Mouse (Mus musculus) 416B (cell line): ENCODE data around the gene Adcy4.

ENCODE experiments used
- DNase-seq: peaks from one replicate; pipeline ENCODE4 v3.0.0; 2011; ENCODE audit warnings: low read depth

Gene Adcy4

DNA sequence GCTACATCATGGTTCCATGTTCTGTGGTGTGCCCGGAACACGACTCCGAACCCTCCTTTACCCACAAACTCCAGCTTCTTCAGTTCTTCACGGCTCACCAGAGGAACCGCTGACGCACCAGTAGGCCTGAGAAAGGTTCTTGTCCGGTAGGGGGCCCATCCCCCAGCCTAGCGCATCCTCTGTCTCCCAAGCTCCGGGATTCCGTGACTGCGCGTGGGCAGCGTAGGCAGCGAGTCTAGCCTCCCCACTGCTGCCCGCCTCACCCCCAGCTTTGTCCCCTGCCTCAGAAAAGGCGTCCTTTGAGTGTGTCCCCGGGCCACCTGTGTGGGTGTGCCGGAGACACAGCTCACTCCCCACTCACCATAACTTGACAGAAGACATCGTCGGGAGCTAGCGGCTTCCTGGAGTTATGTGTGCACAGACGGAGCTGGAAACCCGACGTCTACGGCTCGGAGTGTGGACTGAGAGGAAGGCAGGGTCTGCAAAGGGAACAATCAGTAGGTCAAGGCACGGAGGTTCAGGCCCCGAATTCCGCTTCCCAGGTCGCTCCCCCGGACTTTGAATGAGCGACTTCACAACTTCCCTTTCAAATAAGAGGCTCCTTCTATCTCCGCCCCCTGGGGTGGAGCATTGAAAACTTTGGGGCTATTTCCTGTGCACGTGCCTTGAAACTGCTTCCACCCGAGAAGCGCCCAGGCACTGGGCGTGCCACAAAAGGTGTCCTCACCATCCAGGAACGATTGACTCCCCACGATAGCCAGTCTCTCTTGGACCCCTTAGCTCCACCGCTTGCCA lies 4.6 kb upstream of the Adcy4 start, which contains the start of gene Ripk3:
Gene Ripk3 (minus strand): TSS at position 610 of the 795 bp plus-strand sequence.
- peak; percentile 92 for DNase-seq

DNA sequence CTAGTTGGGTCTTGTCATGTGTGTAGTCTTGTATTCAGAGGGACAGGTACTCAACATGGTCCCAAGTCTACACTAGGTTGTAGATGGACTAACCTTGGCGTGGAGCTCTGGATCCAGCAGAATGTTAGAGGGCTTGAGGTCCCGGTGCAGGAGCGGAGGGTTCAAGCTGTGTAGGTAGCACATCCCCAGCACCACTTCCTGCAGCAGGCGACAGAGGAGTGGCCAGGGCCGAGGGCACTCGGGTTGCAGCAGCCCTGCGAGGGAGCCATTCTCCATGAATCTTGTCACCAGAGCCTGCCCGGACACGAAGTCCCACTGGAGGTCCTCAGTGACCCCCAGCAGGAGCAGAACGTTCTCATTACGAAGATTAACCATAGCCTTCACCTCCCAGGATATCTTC lies 3.8 kb upstream of the Adcy4 start:
- no peak for DNase-seq

DNA sequence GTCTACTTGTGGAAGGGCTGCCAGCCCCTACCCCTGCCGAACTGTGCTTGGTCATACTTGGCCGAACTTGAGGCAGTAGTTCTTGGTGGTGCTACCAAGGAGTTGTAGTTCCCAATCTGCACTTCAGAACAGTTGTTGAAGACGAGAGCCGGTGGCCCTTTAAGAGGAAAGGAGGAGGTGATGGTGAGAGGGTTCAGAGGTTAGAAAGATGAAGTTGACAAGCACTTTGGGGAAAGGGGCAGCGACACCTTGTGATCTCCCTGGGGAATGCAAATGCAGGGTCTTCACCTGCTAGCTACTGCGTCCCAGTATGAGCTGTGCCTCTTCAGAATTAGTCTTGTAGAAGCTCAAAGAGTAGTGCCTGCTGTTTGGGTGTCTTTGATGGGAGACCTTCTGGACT lies 1.3 kb upstream of the Adcy4 start:
- no peak for DNase-seq

DNA sequence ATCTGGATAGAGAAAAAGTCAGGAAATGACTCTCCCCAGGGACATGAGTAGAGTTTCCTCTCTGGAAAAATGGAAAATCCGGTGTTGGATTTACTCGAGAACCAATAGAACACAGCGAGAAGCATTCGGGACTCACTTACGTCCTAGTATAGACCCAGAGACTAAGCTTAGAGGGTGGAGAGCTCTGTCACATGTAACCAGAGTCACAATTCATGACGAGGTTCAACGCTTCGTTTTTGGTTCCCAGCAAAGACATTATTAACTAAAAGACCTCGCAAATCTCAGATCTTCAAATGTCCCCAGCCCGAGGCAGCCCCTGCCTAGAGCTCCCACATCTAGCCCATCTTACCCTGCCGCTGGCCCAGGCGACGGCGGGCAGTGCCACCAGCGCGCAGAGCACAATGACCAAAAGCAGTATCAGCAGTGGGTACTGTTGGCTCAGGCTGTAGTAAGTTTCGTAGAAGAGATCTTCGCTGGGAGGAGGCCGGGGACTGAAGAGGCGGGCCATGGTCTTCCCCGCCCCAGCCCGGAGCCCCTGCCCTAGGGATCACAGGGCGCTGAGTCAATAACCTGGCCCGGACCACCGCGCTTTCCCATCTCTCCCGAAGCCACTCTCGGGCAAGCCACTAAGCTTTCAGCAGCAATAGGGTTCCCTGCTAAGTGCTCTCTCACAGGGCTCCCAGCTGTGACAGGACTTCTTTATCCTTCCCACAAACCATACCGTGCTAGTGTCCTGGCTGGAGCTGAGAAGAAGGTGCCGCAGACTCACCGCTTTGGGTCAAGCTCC lies 531 bp downstream of the Adcy4 start:
- DNase-seq = no peak

DNA sequence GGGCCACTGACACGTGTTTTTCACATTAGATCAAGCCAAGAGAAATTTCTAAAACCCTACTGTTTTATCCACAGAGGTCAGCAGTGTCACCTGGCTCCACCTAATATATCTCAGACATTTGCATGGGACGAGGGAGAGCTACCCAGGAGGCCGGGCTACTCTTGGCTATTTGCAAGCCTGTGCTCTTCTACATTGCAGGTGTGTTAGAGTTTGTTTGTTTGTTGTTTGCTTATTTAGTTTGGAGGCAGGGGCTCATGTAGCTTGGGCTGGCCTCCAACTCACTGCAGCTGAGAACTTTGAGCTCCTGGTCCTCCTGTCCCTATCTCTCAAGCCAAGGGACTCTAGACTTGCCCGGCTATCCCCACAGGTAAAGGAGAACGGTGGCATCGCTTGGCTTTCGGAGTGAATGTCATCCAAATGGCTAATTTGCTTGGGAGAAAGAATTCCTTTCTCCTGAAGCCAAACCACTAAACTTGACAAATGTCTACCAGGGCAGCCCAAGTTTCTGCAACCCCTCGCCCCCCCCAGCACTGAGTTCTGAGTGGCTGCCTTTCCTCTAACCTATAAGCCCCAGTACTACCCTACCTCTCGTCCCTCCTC lies 1.4 kb downstream of the Adcy4 start:
- no peak for DNase-seq

DNA sequence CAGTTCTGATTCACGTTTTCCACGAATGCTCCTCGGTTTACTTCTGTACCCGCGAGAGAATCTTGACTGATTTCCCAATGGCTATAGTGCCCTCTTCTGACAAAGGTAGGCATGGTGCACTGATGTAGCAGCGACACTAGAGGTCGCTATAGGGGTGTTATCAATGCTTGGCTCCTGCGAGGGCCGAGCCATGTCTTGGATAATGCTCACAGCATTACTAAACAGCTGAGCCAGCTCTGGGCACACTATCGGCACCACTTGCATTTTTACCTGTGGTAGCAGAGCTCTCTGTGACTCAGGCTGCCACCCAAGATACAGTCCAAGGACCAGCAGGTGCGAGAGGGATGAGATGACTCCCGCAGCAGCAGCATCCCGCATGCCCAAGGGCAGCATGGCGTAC lies 2.6 kb downstream of the Adcy4 start:
- peak; percentile 92 for DNase-seq

DNA sequence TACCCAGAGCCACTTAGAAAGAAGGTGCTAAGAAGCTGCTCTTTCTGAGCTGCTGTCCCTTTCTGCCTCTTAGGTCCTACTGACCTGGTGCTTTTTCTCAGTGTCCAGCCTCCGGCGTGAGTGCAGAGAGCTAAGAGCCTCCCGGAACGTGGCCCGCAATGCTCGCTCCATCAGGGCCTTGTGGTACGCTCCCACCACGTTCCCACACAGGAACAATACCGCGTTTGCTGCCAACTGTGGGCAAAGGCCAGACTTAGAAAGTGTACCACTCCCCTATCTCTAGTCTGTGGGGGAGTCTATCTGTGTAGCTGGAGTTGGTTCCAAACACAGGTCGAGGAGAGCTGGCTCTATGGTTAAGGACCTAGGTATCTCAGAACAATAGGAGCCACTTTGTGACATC lies 3.2 kb downstream of the Adcy4 start:
- no peak for DNase-seq

DNA sequence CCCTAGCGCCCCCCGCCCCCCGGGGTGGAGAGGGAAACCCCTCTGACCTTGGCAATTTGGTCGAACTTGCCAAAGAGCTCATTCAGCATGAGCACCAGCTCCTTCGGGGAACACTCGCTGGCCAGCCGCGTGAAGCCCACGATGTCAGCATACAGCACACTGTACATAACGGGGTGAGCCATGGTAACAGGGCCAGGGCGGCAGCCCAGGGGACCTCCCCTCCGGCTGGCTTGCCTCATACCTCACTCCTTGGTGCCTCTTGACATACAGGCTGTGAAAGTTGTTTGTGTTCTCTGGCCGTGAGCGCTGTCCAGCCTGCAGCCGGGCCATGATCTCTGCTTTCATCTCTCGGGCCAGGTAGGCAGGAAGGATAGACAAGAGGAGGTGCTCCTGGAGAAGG lies 4.2 kb downstream of the Adcy4 start:
- no peak for DNase-seq

DNA sequence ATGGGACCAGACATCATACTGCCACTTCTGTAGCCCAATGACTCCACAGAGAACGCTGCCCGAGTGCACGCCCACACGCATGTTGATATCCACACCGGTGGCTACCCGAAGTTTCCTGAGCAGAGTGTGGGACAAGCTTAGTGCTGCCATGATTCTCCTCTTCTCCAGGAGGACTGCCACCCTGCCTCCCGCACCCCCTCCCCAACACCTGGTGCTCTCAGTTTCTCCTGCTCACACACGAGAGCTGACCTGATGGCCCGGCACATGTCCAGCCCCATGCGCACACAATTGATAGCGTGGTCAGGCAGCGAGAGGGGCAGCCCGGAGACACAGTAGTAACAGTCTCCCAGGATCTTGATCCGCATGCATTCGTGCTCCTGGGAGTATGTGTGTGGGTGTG lies 5.2 kb downstream of the Adcy4 start:
- no peak for DNase-seq

DNA sequence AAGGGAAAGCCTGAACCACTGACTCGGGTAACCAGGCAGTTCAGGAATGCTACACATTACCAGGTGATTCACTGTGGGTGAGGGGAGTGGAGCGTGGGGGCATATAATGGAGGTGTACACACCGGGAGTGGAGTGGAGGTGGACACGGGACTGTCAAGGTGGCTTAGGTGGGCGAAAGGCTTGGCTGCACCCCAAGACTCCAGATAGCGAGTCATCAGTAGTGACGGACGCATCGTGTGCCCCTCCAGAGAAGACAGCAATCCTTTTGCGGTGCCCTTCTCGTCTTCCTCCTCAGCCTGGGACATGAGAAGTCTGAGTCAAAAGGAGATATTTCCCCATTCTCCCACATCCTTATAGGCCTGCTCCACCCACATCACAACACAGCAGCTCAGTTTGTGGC lies 6.1 kb downstream of the Adcy4 start:
- DNase-seq = peak; percentile 21

DNA sequence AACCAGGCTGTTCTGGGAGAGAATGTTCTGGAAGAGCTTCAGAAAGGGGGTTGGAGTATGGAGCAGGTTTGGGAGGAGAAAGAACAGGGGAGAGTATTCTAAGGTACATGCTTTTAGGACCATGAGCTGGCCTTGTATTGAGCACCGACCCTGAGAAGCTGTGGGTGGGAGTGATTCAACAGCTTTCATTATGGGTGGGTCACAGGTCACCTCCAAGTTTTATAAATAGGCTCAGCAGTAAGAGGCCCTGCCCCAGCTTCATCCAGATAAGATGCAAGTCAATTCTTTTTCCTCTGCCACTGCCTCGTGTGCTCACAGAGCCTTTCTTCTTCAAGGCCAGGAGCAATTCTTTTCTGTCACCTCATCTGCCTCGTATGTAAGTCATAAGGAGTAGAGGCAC lies 6.7 kb downstream of the Adcy4 start:
- DNase-seq = no peak

DNA sequence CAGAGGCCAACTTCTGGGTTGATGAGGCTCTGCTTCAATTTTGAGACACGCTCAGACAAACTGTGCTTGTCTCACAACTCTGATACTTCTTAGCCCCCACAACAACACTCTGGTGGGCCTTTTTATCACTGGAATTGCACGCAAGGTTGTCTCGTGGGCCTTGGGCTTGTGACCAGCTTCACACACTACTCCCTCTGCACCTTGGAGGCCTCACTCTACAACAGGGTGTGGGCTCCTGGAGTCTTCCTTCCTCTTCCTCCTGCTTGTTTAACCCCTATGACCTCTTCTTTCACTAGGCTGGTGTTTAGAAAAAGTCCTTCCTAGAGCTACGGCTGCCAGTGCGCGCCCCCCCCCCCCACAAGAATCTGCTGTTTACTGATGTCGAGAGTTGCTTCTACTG lies 7.2 kb downstream of the Adcy4 start:
- DNase-seq = no peak

DNA sequence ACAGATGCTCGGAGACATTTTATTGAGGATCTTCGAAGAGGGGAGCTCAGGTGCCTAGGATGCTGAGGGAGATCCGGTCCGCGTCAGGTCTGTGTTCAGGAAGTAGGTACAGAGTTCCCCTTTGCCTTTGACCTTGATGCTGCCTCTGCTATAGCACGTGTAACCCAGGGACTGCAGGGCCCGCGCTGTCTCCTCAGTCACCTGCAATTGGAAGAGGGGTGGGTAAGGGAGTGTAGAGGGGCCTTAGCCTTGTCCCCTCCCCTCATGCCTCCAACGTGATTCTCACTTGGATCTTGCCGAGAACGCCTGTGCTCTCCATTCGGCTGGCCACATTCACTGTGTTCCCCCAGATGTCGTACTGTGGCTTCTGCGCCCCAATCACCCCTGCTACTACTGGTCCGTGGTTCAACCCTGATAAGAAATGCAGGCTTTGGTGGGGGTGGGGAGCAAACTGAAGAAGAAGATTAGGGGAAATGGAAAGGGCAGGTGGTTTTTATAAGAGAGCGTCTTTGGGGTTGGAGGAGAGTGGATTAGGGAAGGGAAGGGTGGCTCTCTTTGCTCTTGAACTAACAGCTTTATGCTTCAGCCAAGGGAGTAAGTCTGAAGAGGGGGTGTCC lies 14.7 kb downstream of the Adcy4 start:
- no peak for DNase-seq

DNA sequence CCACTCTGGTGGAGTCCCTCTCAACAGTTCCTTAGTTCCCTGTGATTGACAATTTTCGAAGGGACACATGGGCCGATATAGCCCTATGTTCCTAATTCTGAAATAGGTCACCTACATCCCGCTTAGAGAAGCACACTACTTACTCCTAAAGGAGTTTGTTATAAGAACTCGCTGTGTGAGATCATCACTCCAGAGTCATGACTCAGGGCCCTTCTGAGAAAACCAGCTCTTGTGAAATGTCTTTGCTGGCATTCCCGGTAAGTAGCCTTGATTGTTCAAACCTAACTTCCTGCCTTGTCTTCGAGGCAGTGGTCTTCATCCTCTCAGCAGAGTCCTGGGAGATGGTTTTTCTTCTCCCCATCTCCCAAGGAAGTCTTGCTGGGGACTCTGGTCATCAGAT lies 15.3 kb downstream of the Adcy4 start:
- DNase-seq = peak; percentile 42

DNA sequence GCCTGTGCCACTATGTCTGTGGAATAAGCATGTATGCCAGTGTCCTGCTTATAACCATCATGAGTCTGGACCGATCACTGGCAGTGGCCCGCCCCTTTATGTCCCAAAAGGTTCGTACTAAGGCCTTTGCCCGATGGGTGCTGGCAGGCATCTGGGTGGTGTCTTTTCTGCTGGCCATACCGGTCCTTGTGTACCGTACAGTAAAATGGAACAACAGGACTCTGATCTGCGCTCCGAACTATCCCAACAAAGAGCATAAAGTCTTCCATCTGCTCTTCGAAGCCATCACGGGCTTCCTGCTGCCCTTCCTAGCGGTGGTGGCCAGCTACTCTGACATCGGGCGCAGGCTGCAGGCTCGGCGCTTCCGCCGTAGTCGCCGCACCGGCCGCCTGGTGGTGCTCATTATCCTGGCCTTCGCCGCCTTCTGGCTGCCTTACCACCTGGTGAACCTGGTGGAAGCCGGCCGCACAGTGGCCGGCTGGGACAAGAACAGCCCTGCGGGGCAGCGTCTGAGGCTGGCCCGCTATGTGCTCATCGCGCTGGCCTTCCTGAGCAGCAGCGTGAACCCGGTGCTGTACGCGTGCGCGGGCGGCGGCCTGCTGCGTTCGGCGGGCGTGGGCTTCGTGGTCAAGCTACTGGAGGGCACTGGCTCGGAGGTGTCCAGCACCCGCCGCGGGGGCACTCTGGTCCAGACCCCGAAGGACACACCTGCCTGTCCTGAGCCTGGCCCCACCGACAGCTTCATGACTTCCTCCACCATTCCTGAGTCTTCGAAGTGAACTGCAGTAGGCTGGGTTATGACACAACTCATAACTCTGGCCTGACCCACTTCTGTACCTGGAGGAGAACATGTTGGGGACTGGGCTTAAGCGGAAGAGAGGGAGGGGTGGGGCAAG lies 16.1 kb downstream of the Adcy4 start:
- DNase-seq = no peak

DNA sequence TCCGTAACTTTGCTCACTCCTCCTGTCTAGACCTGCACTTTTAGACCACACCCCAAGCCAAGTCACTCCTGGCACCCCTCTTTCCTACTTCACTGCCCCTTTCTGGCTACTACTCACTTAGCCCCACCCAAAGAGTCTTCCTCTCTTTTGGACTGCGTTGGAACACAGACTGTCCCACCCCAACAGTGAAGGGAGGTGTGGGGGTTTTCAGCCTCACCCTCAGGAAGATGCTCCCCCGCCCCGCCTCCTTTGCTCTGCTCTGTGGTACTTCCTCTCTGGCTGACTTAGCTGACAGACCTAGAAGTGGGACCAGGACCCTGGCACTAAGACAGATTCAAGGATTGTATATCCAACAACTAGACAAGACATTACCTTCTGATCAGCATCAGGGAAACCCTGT lies 18.2 kb downstream of the Adcy4 start, which contains the start of gene Ltb4r1:
Gene Ltb4r1 (plus strand): TSS at position 267 of the 400 bp plus-strand sequence.
- peak; percentile 57 for DNase-seq

DNA sequence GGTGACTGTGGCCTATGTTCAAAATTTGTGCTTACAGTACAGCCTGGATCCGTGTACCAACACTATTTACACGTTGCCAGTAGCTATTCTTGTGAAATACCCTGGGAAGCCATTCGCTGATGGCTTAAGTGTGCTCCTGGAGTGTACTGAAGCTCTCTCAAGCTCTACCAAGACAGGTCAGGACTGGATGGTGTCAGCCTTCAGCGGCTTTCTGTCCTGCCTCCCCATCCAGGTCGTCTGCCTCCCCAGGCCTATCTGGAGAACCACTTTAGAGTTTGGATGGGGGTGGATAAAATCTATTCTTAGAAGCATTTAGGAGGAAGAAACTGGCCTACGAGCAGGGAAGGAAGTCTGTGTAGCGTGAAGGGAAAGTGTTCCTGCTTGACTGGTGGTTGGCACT lies 20.7 kb downstream of the Adcy4 start:
- DNase-seq = peak; percentile 46

DNA sequence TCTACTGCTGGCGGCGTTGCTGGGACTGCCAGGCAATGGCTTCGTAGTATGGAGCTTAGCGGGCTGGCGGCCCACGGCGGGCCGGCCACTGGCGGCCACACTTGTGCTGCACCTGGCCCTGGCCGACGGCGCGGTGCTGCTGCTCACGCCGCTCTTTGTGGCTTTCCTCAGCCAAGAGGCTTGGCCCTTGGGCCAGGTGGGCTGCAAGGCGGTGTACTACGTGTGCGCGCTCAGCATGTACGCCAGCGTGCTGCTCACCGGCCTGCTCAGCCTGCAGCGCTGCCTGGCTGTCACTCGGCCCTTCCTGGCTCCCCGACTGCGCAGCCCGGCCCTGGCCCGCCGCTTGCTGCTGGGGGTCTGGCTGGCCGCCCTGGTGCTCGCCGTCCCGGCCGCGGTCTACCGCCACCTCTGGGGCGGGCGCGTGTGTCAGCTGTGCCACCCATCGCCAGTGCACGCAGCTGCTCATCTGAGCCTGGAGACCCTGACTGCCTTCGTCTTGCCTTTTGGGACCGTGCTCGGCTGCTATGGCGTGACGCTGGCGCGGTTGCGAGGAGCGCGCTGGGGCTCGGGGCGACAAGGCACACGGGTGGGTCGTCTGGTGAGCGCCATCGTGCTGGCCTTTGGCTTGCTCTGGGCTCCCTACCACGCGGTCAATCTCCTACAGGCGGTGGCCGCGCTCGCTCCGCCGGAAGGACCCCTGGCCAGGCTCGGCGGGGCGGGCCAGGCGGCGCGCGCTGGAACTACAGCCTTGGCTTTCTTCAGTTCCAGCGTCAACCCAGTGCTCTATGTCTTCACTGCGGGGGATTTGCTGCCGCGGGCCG lies 21.7 kb downstream of the Adcy4 start:
- DNase-seq = no peak

DNA sequence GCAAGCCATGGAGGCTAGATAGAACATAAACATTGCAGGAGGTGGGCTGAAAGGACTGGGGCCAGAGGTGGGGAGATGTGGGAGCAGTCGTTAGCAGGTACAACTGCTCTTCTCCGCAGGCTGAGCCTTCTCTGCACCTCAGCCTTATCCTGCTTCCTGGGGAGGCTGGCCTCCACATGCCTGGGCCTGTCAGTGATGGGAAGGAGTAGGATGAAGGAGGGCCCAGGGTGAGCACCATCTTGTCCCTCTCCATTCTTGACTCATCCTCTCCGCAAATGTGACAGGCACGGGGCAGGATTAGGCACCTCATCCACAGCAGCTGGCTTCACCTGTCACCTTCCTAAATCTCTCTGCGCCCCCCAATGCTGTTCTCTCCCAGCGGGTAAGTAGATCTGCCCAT lies 22.7 kb downstream of the Adcy4 start, which contains the start of gene Ltb4r2:
Gene Ltb4r2 (plus strand): TSS at position 266 of the 400 bp plus-strand sequence.
- DNase-seq = no peak

DNA sequence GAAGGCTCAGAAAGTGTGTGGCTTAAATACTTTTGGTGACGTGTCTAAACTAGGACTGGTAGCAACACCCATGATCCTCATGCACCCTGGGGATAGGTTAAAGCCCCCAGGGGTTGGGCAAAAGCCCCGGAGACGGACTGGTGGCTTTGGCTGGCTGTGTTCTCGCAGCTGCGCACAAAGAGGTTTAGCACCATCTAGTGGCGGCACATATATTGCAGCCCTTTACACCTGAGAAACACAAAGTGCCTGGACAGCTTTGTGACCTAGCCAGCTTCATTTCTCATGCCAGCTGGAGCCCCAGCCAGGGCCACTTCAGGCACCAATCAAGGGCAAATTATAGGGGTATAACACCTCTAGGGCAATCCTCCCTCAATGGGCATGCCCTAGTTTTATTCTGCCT lies 23.7 kb downstream of the Adcy4 start:
- peak; percentile 81 for DNase-seq
